Mouse (Mus musculus): Measurements from ENCODE around the gene Dleu7. TPM values are rescaled to one million over a fixed set of nuclear protein-coding genes. Genes with fewer than 3 reads are reported as not detected.

Gene Dleu7
- polyA plus RNA-seq, 1 experiment = 6.6 TPM

DNA sequence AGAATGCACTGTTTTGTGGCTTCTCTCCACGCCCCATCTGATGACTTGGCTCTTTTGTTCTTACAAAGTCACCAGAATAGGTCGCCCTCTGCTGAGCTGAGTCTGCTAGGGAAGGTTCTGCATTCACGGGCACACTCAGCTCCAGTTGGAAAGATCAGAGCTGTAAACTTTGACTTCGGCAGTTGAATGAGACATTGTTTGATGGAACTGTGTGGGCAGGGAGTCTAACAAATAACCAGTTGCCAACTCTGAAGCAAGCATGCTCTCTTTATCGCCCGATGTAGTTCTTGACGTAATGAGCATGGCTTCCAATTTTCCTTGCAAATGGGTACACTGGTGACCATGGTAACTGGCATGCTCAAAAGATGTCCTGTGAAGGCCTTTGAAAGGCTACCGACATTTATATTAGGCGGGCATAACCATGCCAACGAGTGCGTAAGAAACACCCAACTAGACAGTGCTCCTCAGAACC, 66.2 kb downstream of the Dleu7 start:
- Histone ChIP-seq H3K27ac (ENCODE audit: insufficient read depth, low read length) (no peak overlapping the region), H3K4me3 (replicated peaks; ENCODE audit: insufficient read depth, low read depth, low read length) (no peak overlapping the region)
- WGBS = 13% methylated on average over 11 of the region's 11 CpGs

More for the DNA sequence above, 66.2 kb downstream of the Dleu7 start:
- peak; percentile 8 for DNase-seq
- no peaks in the 10 kb centered on the region; the same call in 1 of the 2 replicates for H3K4me1 ChIP-seq (ENCODE audit: control insufficient read depth, insufficient read depth, low read length)
- H3K27me3 ChIP-seq (ENCODE audit: control insufficient read depth, insufficient read depth, low read length) = no peaks in the 10 kb centered on the region
- TF ChIP-seq POLR2A (IDR thresholded peaks at IDR 0.05; ENCODE audit: borderline replicate concordance, insufficient read depth, low read length) (no peak), CTCF (IDR thresholded peaks at IDR 0.05; ENCODE audit: borderline replicate concordance, insufficient read depth, low read depth, low read length) (peak; percentile 25; the same call in 1 of the 2 replicates)

Other genes starting within 250 kb of the Dleu7 start
- gene Rnaseh2b, start 458 bp downstream of the Dleu7 start, polyA plus RNA-seq (2012; rRNA removed) = 13.0 and 16.0 TPM in 2 replicates
- gene Gucy1b2, start 163.2 kb upstream of the Dleu7 start, polyA plus RNA-seq (2012; rRNA removed) = 0.11 and 0.19 TPM in 2 replicates